Mouse (Mus musculus): ENCODE measurements around the gene Rbbp8nl.

GRCm38 (mm10) chr2:180303468-180303867 is 13.8 kb upstream of the Rbbp8nl start:
- TF ChIP-seq CTCF (IDR thresholded peaks at IDR 0.05; ENCODE audit: borderline replicate concordance, control insufficient read depth, extremely low read depth, insufficient read depth, low read length, poor library complexity) (no peak), POLR2A (IDR thresholded peaks at IDR 0.05; ENCODE audit: control insufficient read depth, extremely low read depth, insufficient read depth, low read length, poor library complexity) (no peak)
